Mouse (Mus musculus) adrenal gland (tissue): Measurements from ENCODE around the gene Nr4a1.

Experiments
- intact Hi-C: fragments of 180-260 bp; cut with DNase I; formaldehyde crosslinking; loops from one replicate; pipeline ENCODE4 v1.15.1; 2025

The Nr4a1 gene

DNA sequence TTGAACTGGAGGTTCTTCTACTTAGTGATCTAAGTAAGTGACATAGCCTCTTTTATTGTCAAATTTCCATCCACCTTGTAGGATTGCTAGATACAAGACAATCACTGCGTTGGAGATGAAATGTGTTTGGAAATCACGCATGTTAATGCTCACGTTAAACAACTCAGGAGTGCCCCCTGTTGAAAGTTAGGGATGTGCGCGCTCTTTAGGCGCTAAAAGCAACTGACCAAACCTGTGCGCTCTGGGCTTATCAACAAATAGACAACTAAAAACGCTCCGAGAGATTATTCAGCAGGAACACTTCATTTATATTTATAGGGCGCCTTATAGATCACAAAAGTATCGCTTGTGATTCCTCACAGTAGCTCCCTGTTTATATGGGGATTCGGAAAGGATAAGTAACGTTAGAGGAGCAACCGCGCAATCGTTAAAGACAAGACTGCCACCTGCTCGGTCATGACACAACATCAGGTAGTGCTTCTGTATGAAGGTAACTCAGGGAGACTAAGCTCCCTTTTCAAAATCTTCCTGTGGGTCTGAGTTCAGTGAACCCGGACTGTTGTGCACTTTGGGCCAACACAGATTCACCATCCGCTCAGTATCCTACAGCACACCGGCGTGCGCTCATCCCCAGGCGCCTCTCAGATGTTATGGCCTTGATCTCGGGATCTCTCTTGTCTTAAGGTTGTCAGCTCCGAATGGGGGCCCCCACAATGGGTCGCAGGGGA is 29.3 kb downstream of the Nr4a1 start:
- intact Hi-C loops: loop anchor here (1.0 to 5.0 kb wide), 2 partner anchors 43 to 61 kb away; partner anchors contain the start of gene Grasp

DNA sequence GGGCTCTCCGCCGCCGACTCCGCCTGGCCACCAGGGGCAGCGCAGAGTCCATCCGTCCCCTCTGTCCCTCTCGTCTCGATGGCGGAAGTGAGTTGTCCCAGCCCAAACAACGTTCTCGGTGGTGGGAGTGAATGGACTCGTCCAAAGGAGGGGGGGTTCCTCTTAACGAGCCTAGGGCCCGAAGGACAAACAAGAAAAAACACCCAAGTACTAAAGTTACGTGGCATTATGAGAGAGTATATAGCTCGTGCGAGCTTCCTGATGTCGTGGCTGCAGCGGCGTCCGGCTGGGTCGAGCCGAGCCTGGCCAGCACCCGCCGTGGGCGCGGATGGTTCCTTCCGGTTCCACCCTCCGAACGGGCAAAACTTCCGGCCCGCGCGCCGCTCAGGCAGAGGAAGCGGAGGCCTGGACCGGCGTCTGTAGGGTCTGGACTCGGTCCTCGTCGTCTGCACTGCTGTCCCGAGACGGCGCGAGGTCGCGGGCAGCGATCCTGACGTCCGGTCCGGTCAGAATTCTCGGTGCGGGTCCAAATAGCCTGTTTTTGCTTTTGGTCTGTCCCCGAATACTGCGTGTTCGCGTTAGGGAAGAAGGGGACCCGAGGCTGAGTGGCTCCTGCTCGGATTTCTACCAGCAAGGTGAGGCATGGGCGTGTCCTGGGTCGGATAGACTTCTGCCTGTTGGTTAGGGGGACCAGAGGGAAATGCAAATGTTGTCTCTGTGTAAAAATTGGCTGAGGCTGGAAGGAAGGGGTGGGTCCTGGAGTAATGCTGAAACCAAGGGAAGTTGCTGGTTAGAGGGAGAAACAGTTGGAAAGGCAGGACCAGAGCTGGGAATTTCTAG is 30.1 kb downstream of the Nr4a1 start, which contains the start of gene Atg101:
Gene Atg101, plus strand, starts transcription at position 362 of the 840 bp plus-strand sequence.
- intact Hi-C loops: loop anchor here (1.0 to 5.0 kb wide), 2 partner anchors 44 to 62 kb away; partner anchors contain the start of gene Grasp

DNA sequence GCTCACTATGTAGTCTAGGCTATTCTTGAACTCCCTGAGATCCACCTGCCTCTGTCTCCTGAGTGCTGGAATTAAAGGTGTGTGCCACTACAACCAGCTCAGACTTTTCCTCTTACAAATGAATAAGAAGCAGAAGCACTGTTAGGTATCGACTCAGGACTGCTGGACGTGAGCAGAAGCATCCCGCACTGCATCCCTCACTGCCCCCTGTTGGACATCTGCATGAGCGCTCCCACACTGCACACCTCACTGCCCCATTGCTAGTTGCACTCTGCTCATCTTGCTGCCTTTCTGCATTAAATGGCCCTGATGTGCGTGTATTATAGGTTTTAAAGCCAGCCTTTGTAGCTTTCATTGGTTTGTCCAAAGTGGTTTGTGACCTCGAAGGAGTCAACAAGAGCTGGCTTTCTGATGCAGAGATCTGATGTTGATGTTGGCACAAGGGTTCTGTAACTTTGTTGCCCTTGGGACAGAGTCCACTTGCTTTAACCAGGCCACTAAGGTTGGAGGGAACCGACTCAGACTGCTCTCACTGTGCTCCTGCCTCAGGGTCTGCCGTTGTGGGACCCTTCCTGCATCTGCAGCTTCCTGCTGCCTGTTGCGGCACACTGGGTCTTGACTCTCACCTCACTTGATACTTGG is 32.2 kb downstream of the Nr4a1 start:
- intact Hi-C loops: no loop called here

DNA sequence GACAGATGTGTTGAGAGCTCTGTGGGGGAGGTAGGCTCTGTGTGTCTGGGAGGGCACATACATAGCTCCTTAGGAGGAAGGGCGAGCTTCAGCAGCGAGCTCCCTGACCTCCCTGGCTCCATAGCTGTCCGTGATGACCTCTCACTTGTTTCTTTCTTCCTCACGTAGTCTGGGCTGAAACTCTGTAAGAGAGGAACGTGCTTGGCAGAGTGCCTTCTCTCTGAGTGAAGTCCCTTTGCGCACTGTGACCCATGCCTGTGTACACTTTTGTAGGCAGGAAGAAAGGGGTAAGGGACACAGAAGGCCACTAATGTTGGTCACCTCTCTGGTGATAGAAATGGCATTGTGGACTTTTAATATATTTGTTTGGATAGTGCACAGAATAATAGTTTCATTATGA is 33.3 kb downstream of the Nr4a1 start:
- intact Hi-C loops: no loop called here

DNA sequence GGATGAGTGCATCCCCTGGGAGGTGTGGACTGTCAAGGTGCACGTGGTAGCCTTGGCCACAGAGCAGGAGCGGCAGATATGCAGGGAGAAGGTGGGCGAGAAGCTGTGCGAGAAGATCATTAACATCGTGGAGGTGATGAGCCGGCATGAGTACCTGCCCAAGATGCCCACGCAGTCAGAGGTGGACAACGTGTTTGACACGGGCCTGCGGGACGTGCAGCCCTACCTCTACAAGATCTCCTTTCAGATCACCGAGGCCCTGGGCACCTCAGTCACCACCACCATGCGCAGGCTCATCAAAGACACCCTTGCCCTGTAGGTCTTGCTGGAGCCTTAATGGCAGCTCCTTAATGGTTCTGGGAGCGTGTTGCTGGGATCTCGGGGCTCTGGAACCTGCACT is 36.3 kb downstream of the Nr4a1 start:
- intact Hi-C loops: no loop called here

DNA sequence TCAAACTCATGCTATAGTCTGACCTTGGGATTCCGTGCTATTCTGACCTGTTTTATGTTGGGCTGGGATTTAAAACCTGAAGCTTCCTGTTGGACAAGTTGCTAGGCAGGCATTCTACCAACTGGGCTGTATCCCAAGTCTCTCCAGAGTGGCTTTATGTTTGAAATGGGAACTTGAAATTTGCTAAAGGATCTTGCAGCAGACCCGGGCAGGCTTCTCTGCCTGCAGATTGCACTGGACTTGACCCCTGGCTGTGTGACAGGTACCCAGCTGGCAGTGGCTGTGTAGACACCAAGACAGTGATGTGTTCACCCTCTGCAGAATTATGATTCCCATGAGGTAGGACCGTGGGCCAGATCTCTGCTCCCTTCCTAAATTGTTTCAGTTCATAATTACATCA is 37.9 kb downstream of the Nr4a1 start:
- intact Hi-C loops: no loop called here

DNA sequence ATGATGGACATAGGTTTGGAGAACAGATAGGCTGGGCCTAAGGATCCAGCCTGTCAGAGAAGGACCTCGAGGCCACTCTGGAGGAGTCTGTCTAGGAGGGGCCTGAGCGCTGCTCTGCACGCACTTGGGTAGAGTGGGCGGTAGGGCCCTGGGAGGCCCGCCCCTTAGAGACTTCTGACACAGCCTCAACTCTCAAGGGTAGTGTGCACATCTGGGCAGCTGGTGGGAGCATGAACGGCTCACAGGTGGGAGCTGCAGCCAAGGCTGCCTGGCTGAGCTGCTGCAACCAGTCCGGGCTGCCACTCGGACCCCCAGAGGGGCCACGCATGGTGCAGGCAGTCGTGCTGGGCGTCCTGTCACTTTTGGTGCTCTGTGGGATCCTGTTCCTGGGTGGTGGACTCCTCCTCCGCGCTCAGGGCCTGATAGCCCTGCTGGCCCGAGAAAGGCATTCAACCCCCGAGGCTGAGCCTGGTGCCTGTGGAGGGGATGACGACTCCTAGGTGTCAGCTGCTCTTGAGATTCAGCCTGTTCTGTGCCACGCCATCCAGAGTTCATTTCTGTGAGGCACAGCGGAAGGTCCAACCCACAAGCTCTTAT is 39.1 kb downstream of the Nr4a1 start, which contains the start of gene 6030408B16Rik:
Gene 6030408B16Rik, plus strand, starts transcription at position 188 of the 597 bp plus-strand sequence.
- intact Hi-C loops: no loop called here

DNA sequence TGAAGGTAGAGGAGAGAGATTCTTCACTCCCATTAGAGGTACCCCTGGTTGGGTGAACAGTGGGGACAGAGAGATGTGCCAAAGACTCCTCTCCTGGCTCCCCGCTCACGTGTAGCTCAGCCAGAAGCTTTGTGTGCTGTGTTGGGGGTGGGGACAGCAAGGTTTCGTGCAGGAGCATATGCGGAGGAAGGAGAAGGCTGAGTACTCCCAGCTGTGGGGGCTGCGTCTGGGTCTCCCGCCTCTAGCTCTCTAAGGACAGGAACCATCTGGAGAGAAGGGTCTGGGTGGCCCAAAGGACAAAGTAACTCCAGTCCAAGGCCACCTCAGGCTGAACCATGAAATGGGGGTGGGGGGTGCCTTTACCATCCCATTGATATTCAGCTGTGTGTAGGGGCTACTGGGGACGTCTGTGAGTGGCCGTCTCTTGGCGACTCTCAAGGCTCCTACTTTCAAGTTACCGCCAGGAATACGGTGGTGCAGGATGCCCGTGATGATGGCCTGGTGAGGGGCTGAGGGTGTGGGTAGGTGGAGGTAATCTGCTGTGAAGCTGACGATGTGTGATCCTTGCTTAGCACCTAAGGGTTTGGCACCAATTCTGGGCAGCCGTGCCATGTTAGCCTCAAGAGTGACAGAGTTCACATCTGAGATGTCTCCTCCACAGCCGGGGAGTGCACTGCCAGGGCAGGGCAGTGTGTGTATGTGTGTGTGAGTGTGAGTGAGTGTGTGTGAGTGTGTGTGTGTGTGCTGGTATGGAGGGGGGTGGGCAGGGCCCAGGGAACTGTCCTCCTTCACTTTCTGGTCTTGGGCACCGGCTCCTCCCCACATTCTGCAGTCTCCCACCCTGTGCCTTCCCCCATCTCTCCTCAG is 40.2 kb downstream of the Nr4a1 start:
- intact Hi-C loops: no loop called here

DNA sequence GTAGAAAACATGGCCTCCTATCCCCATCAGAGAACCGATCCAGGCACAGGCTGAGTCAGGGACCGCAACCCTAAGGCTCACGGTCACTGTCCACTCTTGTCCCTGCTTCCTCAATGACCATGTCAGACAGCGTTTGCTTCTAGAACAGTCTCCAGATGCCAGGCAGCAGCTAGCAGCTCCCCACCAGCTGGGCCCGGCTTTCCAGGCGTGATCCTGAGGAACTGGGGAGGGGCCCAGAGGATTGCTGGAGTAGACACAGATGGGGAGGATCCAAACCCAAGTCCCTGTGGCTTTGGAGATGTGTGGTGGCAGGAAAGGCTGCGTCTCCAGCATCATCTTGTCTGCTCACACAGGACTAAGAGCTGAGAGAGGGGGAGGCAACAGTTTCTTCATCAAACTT is 41.0 kb downstream of the Nr4a1 start:
- intact Hi-C loops: no loop called here

DNA sequence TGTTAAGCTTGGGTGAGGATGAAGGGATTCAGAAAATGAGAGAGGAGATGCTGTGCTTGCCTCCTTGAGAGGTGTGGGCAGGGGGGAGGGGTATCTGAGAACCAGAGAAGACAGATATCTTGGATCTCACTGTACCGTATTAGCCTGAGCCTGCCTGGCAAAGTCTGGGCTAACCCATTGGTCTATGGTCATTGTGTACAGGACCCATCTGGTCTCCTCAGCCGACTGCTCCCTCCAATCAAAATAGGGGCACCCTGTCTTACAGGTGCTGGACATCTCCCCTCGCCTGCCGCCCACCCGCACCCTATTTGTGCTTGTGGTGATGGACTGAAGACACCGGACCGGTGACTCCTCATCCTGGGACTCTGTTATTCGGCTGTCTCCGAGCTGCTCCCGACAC is 41.5 kb downstream of the Nr4a1 start:
- intact Hi-C loops: no loop called here

DNA sequence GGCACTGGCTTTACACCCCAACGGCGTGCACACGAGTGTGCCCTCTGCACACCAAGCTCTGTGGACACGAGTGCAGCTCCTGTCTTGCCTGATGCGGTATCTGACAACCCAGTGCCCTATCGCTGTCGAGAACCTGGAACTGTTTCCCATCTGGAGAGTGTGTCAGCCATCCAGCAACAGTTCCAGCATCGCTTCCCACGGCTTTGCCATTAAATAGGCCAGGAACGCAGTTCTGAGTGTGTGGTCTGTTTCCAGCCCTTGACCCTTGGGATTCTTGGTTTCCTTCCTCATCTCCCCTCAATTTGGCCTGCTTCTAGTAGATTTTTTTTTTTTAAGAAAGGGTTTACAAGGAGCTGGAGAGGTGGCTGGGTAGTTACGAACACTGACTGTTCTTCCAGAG is 42.0 kb downstream of the Nr4a1 start:
- intact Hi-C loops: no loop called here

DNA sequence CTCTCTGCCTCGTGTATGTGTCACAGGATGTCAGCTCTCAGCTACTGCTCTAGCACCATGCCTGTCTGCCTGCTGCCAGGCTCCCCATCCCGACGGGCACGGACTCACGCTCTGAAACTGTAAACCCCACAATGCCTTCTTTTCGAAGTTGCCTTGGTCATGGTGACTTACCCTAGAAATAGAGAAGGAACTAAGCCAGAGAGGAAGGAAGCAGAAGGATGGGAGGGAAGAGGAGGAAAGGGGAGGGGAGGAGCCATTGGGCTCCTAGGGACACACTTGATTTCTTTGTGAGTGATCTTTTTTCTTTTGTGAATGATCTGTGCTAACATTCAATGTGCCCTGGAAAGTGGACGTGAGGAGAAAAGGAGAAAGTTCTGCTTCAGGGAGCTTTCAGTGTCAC is 43.9 kb downstream of the Nr4a1 start:
- intact Hi-C loops: no loop called here

DNA sequence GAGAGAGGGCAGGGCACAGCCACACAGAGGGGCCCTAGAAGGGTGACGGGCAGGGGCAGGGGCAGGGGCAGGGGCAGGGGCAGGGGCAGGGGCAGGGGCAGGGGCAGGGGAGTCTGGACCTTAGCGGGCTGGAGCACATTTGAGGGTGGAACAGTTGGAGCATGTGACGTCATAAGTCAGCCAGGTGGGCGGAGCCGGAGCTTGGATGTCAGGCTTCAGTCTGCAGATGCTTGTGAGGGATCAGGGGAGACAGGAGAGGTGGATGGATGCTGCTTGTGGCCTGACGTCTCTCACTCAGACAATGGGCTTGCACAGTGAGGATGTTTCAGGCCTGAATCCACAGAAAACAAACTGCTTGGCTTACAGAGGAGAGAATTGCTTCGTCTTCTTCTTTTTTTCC is 44.5 kb downstream of the Nr4a1 start:
- intact Hi-C loops: no loop called here

DNA sequence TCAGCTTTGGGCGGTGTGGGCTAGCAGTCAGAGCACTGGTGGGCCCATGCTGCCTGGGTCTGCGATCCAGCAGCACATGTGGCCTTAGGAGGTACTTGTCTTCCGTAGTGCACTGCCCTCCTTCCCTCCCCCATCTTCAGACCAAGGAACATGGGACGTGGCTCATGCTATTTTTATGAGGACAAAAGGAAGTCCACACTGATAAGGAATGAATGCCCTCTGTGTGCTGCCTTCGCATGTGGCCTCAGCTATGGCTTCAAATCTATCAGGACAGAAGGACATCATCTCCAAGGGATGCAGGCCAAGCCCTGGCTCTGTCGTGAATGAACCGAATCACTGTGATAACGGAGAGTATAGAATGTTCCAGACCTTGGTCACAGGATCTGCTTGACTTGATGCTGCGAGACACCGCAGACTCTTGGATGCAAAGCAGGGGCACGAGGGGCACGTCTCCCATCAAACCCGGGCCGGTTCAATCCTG is 45.5 kb downstream of the Nr4a1 start:
- intact Hi-C loops: no loop called here

DNA sequence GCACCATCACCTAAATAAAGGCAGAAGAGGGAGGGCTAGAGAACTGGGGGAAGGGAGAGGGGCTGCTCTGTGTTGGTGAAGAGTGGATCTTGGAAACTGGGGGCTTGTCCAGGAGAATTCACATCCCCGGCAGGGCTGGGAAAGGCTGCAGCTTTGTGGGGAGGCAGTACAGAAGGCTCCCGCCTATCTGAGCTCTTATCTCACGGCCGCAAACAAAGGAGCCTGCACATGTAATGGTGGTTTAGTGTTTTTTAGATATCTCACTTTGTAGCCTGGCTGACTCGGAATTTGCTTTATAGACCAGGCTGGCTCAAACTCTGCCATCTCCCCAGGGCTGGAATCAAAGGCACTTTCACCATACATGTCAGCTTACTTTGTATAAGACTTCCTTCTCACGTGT is 46.1 kb downstream of the Nr4a1 start:
- intact Hi-C loops: no loop called here

DNA sequence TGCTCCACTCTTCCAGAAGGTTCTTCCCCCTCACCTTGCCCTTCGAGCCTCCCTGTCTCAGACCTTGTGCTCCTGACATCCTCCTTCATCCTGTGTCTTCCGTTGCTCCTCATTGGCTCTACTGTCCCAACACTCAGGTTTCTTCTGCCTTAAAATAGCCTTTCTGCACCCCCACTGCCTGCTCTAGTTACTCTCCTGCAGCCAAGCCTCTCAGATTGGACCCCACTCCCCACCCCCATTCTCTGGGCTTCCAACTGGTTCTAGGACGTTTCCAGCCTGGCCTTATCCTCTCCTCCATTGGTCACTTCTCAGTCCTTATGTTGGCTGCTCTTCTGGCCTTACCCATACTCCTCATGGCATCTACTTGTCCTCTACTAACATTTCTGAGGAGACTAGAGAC is 48.1 kb downstream of the Nr4a1 start:
- intact Hi-C loops: no loop called here

DNA sequence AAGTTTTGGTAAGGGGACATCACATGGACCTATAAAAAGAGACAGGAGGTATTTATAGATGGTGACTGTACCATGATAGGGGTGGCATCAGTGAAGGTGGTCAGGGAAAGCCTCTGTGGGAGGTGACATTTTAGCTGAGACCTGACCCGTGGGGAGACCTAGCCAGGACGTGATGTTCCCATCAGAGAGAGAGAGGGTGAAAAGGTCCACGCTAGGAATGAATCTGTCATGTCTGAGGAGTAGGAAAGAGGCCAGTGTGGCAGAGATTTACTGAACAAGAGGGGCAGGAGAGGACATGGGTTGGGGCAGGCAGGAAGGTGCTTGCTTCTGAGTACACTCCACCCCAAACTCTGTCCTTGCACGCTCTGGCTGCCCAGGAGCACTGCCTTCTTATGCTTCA is 49.8 kb downstream of the Nr4a1 start:
- intact Hi-C loops: no loop called here

DNA sequence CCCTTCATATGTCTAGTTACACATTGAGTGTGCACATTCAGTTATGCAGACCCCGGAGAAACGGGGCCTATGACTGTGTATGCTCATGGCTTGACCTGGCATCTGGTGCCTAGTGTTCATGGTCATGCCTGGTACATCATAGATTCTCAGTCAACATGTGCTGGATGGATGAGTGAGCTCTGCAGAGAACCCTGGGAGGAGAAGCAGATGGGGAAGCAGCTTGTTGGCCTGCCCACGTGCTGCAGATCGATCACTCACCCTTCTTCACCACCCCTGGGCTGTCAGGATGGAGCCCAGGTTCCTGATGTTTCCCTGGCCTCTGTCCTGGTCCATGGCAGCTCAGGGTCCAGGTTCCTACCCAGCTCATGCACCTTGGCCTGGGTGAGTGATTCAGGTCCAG is 52.4 kb downstream of the Nr4a1 start:
- intact Hi-C loops: no loop called here

DNA sequence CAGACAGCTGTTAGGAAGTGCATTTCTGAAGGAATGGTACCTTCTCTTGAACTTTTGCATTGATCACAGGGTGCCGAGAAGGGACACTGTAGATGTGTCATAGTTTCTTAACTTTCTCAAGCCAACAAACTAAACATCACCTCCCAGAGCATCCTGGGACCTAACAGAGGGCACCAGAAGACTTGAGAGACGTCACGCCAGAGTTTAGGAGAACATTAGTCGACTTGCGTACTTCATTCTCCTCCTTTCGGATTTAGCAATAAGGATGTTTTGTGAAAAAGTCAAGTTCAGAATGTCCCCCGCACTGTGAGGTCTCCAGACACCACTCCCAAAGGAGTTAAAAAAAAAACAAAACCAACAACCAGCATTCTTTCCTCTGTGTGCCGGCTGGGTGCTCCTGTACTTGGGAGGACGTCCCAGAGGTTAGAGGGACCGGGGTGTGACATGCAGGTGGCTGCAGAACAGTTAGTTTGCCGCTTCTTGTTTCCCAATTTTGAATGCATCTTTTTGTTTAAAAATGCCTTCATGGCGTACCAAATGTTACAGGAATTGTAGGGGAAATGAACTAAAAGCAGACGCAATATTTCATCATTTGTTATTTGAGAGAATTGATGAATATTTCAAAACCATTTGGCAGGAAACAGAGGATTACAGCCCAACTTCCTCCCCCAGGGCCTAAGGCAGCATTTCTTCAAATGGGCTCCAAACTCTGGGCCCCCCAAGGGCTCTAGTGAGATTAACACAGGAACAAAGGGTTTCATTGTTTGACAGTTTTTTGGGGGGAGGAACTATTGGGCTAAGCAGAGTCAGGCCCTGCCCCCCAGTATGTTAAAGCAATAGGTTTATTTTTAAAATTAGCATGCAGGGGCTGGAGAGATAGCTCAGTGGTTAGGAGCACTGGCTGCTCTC is 54.6 kb downstream of the Nr4a1 start:
- intact Hi-C loops: no loop called here
